Mouse (Mus musculus) embryonic facial prominence, embryonic 10.5 days (tissue): ENCODE data around the gene Dnajb4. TPM values are rescaled to one million over a fixed set of nuclear protein-coding genes. Genes with fewer than 3 reads are reported as not detected.

Source experiments
- DNase-seq: peaks from one replicate; pipeline ENCODE4 v3.0.0-alpha.2; 2017; ENCODE audit warnings: low spot score
- H3K27ac ChIP-seq: fragments of 300-500 bp; sonication (generic); replicated peaks from 2 replicates; pipeline ENCODE4 v1.5.1; 2016; ENCODE audit warnings: mild to moderate bottlenecking
- H3K27me3 ChIP-seq: fragments of 300-500 bp; sonication (generic); replicated peaks from 2 replicates; pipeline ENCODE4 v1.6.1; 2016; ENCODE audit warnings: low read depth, mild to moderate bottlenecking; ENCODE audit not compliant: poor library complexity, severe bottlenecking
- H3K36me3 ChIP-seq: fragments of 300-500 bp; sonication (generic); replicated peaks from 2 replicates; pipeline ENCODE4 v1.6.1; 2016; ENCODE audit warnings: mild to moderate bottlenecking, moderate library complexity
- H3K4me1 ChIP-seq: fragments of 300-500 bp; sonication (generic); 2 replicates; pipeline ENCODE4 v1.6.1; 2016
- H3K4me3 ChIP-seq: fragments of 300-500 bp; sonication (generic); 2 replicates; pipeline ENCODE4 v1.5.1; 2016; ENCODE audit warnings: mild to moderate bottlenecking, moderate library complexity
- H3K9me3 ChIP-seq: fragments of 300-500 bp; sonication (generic); 2 replicates; pipeline ENCODE4 v1.6.1; 2016; ENCODE audit warnings: mild to moderate bottlenecking
- WGBS: fragments of 180-500 bp; shearing (Covaris S2); methylation state at CpG from one replicate; pipeline ENCODE4 v1.1.7; 2016; 5-methylcytosine and 5-hydroxymethylcytosine counted together
- polyA plus RNA-seq: library from polyadenylated mRNA; unstranded; fragments of >200 nt; fragmentation: Nextera tagmentation; extraction: Ambion mirVana; gene quantifications from 2 replicates; pipeline ENCODE4 v1.2.1, GENCODE M21; 2016

The Dnajb4 gene
- polyA plus RNA-seq, 1 experiment from 2014 or later: 20.1 TPM

- Histone ChIP-seq H3K27me3 (no peaks in the 10 kb centered on the region), H3K4me3 (no peak overlapping the region), H3K27ac (no peak overlapping the region), H3K4me1 (no peaks in the 10 kb centered on the region), H3K9me3 (no peaks in the 10 kb centered on the region), H3K36me3 (peaks cover 100% of the 10 kb centered on the region)
- WGBS: 80% methylated on average over 6 of the region's 6 CpGs
- no peak for DNase-seq
Observed at GRCm38 (mm10) chr3:152231333-152232100, 21.4 kb upstream of the Dnajb4 start.

DNA sequence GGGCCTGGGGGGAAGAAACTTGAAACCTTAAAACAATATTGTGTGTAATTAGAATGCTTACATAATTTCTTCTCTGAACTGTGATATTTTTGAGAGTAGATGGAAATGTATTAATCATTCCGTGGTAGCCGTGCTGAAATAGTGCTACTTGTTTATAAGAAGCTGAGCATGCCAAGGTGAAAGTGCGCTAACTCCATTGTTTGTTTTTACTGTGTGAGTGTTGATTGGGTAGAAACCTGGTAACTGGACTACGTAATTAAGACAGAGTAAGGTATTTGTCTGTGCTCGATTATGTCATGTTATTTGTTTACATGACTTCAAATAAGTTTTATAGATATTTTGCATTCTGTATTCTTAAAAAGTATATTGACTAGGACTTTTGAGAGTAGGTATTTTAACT, 19.2 kb upstream of the Dnajb4 start:
- Histone ChIP-seq H3K27ac (no peak overlapping the region), H3K4me1 (no peaks in the 10 kb centered on the region), H3K36me3 (peaks cover 100% of the 10 kb centered on the region), H3K27me3 (no peaks in the 10 kb centered on the region), H3K9me3 (no peaks in the 10 kb centered on the region), H3K4me3 (no peak overlapping the region)
- 92% methylated on average over 5 of the region's 5 CpGs for WGBS
- no peak for DNase-seq

GRCm38 (mm10) chr3:152228843-152229242, 18.7 kb upstream of the Dnajb4 start:
- Histone ChIP-seq H3K4me3 (no peak overlapping the region), H3K4me1 (no peaks in the 10 kb centered on the region), H3K36me3 (peaks cover 100% of the 10 kb centered on the region), H3K9me3 (no peaks in the 10 kb centered on the region), H3K27me3 (no peaks in the 10 kb centered on the region), H3K27ac (no peak overlapping the region)
- 97% methylated on average over 7 of the region's 7 CpGs for WGBS
- no peak for DNase-seq

DNA sequence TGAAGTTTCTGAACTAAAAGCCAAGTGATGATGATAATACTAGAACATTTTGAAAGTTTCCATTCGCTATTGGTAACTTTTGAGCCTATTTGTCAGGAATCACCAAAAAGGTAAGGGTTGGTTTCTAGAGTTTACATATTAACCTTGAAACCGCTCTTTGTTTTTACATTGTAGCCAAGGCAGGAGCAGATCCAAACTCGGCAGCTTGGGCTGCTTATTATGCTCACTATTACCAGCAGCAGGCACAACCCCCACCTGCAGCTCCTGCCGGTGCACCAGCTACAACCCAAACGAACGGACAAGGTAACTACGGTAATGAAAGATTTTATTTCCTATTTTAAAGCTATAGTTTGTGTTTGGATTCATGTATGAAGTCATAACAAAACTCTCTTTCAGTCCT, 15.8 kb upstream of the Dnajb4 start:
- Histone ChIP-seq H3K27me3 (no peaks in the 10 kb centered on the region), H3K27ac (no peak overlapping the region), H3K4me3 (no peak overlapping the region), H3K4me1 (no peaks in the 10 kb centered on the region), H3K9me3 (no peaks in the 10 kb centered on the region), H3K36me3 (peaks cover 100% of the 10 kb centered on the region)
- WGBS: 95% methylated on average over 7 of the region's 7 CpGs
- DNase-seq: no peak

GRCm38 (mm10) chr3:152224918-152225317, 14.8 kb upstream of the Dnajb4 start:
- Histone ChIP-seq H3K9me3 (no peaks in the 10 kb centered on the region), H3K4me1 (no peaks in the 10 kb centered on the region), H3K36me3 (peaks cover 100% of the 10 kb centered on the region), H3K27me3 (no peaks in the 10 kb centered on the region), H3K4me3 (no peak overlapping the region), H3K27ac (no peak overlapping the region)
- DNase-seq: no peak

- H3K36me3 ChIP-seq: peaks cover 56% of the 10 kb centered on the region
- no peaks in the 10 kb centered on the region for H3K27me3 ChIP-seq
- peak overlapping the region; percentile 99 for H3K4me3 ChIP-seq
- H3K4me1 ChIP-seq: peaks cover 34% of the 10 kb centered on the region
- 81% methylated on average over 3 of the region's 3 CpGs for WGBS
- H3K9me3 ChIP-seq: no peaks in the 10 kb centered on the region
- no peak overlapping the region for H3K27ac ChIP-seq
- DNase-seq: no peak
Observed at GRCm38 (mm10) chr3:152213416-152213815, 3.3 kb upstream of the Dnajb4 start.

DNA sequence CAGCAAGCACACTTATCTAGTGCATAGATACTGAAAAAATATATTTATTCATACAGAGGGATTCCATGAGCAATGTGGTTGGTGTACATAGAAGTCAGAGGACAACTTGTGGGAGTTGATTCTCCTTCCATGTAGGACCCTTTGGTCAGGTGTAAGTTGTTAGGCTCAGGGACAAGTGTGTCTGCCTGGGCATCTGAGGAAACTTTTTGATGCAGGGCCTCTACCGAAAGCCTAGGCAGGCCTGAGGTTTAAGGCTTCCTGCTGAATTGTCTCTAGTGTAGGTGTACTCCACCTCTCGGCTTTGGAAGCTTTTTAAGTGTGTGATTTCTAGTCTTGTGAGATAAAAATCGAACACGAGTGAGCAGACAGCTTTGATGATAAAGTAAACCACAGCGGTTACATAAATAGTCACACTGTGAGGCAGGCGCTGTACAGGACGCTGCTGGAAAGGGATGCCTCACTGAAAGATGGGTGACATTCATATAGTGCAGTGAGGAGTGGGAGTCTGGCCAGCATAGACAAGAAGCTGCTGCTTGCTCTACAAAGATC, 1.7 kb upstream of the Dnajb4 start:
- Histone ChIP-seq H3K36me3 (peaks cover 54% of the 10 kb centered on the region), H3K27me3 (no peaks in the 10 kb centered on the region), H3K4me1 (peaks cover 36% of the 10 kb centered on the region), H3K27ac (peak overlapping the region; percentile 100), H3K9me3 (no peaks in the 10 kb centered on the region), H3K4me3 (peak overlapping the region; percentile 99)
- WGBS: 57% methylated on average over 7 of the region's 7 CpGs
- DNase-seq: no peak

- peak overlapping the region; percentile 99 for H3K4me3 ChIP-seq
- no peaks in the 10 kb centered on the region for H3K9me3 ChIP-seq
- H3K27ac ChIP-seq: peak overlapping the region; percentile 100
- peak; percentile 81 for DNase-seq
- peaks cover 45% of the 10 kb centered on the region for H3K36me3 ChIP-seq
- peaks cover 36% of the 10 kb centered on the region for H3K4me1 ChIP-seq
- no peaks in the 10 kb centered on the region for H3K27me3 ChIP-seq
- under 1% methylated on average over 68 of the region's 68 CpGs for WGBS
Observed at GRCm38 (mm10) chr3:152210728-152211391, 758 bp upstream of the Dnajb4 start.

DNA sequence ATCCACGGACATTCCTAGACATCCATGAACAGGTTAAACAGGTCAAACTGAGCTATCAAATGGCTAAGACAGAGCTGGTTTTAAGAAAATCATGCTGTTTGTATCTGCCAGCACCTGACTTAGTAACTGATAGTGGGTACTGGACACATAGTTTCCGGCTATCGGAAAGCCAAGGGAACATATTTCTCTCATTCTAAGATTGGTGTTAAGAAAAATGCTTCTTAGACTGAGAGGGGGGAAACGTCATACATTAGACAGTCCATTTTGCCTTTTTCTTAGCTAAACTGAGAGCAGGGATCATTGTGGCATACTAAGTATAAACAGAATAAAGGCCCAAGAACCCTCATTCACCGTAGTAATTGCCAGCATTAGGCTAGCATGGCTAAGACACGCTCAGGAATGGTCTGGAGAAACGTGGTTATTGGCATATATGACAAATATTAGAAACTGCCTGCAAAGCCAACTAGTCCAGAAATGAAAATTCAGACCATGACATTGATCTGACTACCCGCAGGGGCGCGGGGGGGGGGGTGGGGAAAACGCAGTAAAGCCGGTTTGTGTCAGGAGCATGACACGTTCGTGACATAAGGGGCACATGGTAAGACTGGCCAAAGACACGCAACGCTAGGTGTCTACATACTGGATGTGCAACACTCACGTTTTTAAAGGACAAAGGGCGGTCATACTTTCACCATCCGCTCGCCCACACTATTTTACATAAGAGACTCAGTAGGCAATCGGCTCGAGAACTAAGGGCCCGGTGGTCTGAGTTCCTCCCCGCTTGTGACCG, 730 bp downstream of the Dnajb4 start:
- H3K27ac ChIP-seq: peak overlapping the region; percentile 100
- peak overlapping the region; percentile 99 for H3K4me3 ChIP-seq
- no peaks in the 10 kb centered on the region for H3K27me3 ChIP-seq
- no peaks in the 10 kb centered on the region for H3K9me3 ChIP-seq
- peak; percentile 72 for DNase-seq
- peaks cover 36% of the 10 kb centered on the region for H3K4me1 ChIP-seq
- peaks cover 30% of the 10 kb centered on the region for H3K36me3 ChIP-seq
- WGBS: 7% methylated on average over 25 of the region's 25 CpGs

- 94% methylated on average over 7 of the region's 7 CpGs for WGBS
- H3K36me3 ChIP-seq: peaks cover 27% of the 10 kb centered on the region
- no peaks in the 10 kb centered on the region for H3K27me3 ChIP-seq
- H3K9me3 ChIP-seq: no peaks in the 10 kb centered on the region
- H3K4me3 ChIP-seq: peak overlapping the region; percentile 99
- H3K27ac ChIP-seq: no peak overlapping the region
- peaks cover 29% of the 10 kb centered on the region for H3K4me1 ChIP-seq
- no peak for DNase-seq
Observed at GRCm38 (mm10) chr3:152208096-152208885, 1.8 kb downstream of the Dnajb4 start.

DNA sequence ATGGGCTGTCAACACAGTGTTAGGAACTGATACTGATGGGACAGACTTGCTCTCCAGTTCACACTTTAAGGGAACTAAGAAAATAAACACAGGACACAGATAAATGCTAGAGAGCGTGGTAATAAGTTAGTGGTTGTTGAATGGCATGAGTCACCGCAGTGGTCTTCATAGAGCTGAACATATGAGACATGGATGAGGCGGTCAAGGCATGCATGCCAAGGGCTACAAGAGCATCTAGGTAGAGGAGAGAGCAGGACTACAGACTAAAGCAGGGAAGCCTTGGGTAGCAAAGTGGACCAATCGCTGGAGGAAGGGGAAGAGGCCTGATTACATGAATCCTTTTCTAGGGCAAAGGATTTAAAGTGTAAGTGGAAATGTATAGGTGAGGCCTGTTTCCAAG, 2.9 kb downstream of the Dnajb4 start:
- H3K36me3 ChIP-seq: peaks cover 16% of the 10 kb centered on the region
- H3K27ac ChIP-seq: no peak overlapping the region
- H3K4me3 ChIP-seq: no peak overlapping the region
- no peak for DNase-seq
- peaks cover 18% of the 10 kb centered on the region for H3K4me1 ChIP-seq
- H3K27me3 ChIP-seq: no peaks in the 10 kb centered on the region
- H3K9me3 ChIP-seq: no peaks in the 10 kb centered on the region
- WGBS: 94% methylated on average over 4 of the region's 4 CpGs

GRCm38 (mm10) chr3:152204577-152204976, 5.5 kb downstream of the Dnajb4 start:
- Histone ChIP-seq H3K4me1 (peaks cover 12% of the 10 kb centered on the region), H3K9me3 (no peaks in the 10 kb centered on the region), H3K36me3 (peaks cover 14% of the 10 kb centered on the region; the same call in 1 of the 2 replicates), H3K27ac (no peak overlapping the region), H3K4me3 (no peak overlapping the region), H3K27me3 (no peaks in the 10 kb centered on the region)
- 83% methylated on average over 3 of the region's 3 CpGs for WGBS
- DNase-seq: no peak
